Mouse (Mus musculus) heart, embryonic 15.5 days (tissue): ENCODE data around the gene Olfr784. TPM values are rescaled to one million over a fixed set of nuclear protein-coding genes. Genes with fewer than 3 reads are reported as not detected.
"Not testable (repeated sequence)": the region's sequence is repeated elsewhere in the genome, so short reads cannot be mapped to it uniquely, and the experiment has no call there.

Experiments used
- ATAC-seq: fragments of 200-750 bp; cut with Nextera tagmentation; replicated peaks from 2 replicates; pipeline ENCODE4 v1.8.0; 2017; ENCODE audit warnings: low read depth, moderate TSS enrichment; ENCODE audit not compliant: insufficient number of reproducible peaks, insufficient read depth, low FRiP score
- H3K27ac ChIP-seq: fragments of 300-500 bp; sonication (generic); 2 replicates; pipeline ENCODE4 v1.5.1; 2015; ENCODE audit warnings: mild to moderate bottlenecking, inconsistent platforms
- H3K27me3 ChIP-seq: fragments of 300-500 bp; sonication (generic); 2 replicates; pipeline ENCODE4 v1.6.1; 2015; ENCODE audit warnings: inconsistent platforms
- H3K36me3 ChIP-seq: fragments of 300-500 bp; sonication (generic); 2 replicates; pipeline ENCODE4 v1.6.1; 2015; ENCODE audit warnings: mild to moderate bottlenecking, inconsistent platforms
- H3K4me1 ChIP-seq: fragments of 300-500 bp; sonication (generic); replicated peaks from 2 replicates; pipeline ENCODE4 v1.6.1; 2015; ENCODE audit warnings: inconsistent platforms
- H3K4me2 ChIP-seq: fragments of 300-500 bp; sonication (generic); 2 replicates; pipeline ENCODE4 v1.6.1; 2015; ENCODE audit warnings: inconsistent platforms, mild to moderate bottlenecking, moderate library complexity
- H3K4me3 ChIP-seq: fragments of 300-500 bp; sonication (generic); 2 replicates; pipeline ENCODE4 v1.5.1; 2015; ENCODE audit warnings: mild to moderate bottlenecking, inconsistent platforms
- H3K9ac ChIP-seq: fragments of 300-500 bp; sonication (generic); 2 replicates; pipeline ENCODE4 v1.6.1; 2015; ENCODE audit warnings: mild to moderate bottlenecking, inconsistent platforms
- H3K9me3 ChIP-seq: fragments of 300-500 bp; sonication (generic); replicated peaks from 2 replicates; pipeline ENCODE4 v1.6.1; 2016; ENCODE audit warnings: inconsistent platforms
- WGBS: fragments of 180-500 bp; shearing (Covaris S2); methylation state at CpG from one replicate; pipeline ENCODE4 v1.1.7; 2015; ENCODE audit warnings: mixed read lengths; 5-methylcytosine and 5-hydroxymethylcytosine counted together
- polyA plus RNA-seq: library from polyadenylated mRNA; unstranded; fragments of >200 nt; fragmentation: Nextera tagmentation; extraction: Ambion mirVana; gene quantifications from 2 replicates; pipeline ENCODE4 v1.2.1, GENCODE M21; 2015

Olfr784 gene
- 0.04 and 0.09 TPM in 2 replicates for polyA plus RNA-seq

DNA sequence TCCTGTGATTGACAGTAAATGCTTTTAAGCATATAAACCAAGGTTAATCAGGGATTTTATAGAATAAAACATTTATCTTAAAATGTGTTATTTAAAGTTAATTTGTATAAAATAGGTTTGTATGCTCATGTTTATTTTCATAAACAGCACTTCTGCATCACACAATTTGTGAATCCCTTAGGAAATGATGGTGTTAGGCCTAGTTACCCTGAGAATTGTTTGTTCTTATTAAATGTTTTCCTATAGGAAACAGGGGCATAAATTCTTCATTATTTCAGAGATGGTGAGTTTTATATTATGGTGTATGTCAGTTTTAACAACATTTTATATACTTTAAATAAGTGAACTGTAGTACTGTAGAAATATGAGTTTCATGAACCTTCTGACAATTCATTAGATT is at the start of gene Olfr784:
TSS of gene Olfr784 (plus strand) at position 301 of the 400 bp plus-strand sequence.
- Histone ChIP-seq H3K9me3 (no peaks in the 10 kb centered on the region), H3K27ac (no peak within 1 kb of the TSS), H3K36me3 (no peaks in the 10 kb centered on the region), H3K27me3 (no peaks in the 10 kb centered on the region), H3K9ac (no peak within 1 kb of the TSS), H3K4me2 (no peak within 1 kb of the TSS), H3K4me1 (no peaks in the 10 kb centered on the region), H3K4me3 (no peak within 1 kb of the TSS)
- ATAC-seq, result no peak

DNA sequence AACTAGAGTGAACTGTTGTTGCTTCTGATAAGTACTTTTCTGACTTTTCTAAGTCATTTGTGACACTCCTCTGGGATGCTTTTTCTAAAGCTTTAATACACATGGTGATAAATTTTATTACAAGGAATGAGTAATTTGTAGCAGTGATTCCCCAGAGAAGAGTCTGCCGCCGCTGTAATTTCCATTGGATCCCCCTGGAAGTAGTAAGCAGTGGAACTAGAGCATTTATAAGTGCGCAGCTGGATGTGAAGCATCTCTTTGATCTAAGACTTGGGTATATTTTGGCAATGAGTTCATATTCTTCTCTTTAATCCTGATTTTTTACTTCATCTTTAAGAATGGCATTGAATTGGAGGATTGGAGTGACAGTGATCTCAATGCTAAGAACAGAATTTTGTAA is 35.3 kb upstream of the Olfr784 start, which contains the start of gene Olfr782:
TSS of gene Olfr782 (plus strand) at position 301 of the 400 bp plus-strand sequence.
- H3K36me3 ChIP-seq, result no peaks in the 10 kb centered on the region
- ATAC-seq, result no peak
- no peak within 1 kb of the TSS for H3K4me3 ChIP-seq
- WGBS, result 86% methylated on average over 3 of the region's 3 CpGs
- no peaks in the 10 kb centered on the region for H3K4me1 ChIP-seq
- no peak within 1 kb of the TSS for H3K4me2 ChIP-seq
- H3K27ac ChIP-seq, result no peak within 1 kb of the TSS
- no peaks in the 10 kb centered on the region for H3K27me3 ChIP-seq
- H3K9me3 ChIP-seq, result no peaks in the 10 kb centered on the region
- no peak within 1 kb of the TSS for H3K9ac ChIP-seq

DNA sequence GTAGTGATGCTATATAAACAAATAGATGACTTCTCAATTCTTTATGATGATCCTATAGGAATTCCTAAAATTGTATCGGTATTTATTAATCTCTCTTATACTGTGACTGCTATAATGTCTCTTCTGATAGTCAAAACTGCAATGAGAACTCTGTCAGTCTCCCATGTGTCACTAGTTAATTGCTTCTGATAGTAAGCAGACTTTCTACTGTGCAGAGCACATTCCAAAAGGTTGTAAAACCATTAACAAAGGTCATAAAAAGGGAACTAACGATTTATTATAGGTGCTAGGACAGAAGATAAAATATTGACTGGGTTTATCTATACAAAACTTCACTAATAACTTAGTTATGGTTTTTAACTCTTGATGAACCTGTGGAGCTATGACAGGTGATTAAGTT is 31.4 kb upstream of the Olfr784 start:
- not testable (repeated sequence) for H3K27ac ChIP-seq, ATAC-seq, H3K4me2 ChIP-seq, H3K4me1 ChIP-seq, H3K4me3 ChIP-seq, H3K27me3 ChIP-seq, H3K9me3 ChIP-seq, H3K9ac ChIP-seq, H3K36me3 ChIP-seq
- WGBS, result 53% methylated on average over 2 of the region's 2 CpGs

DNA sequence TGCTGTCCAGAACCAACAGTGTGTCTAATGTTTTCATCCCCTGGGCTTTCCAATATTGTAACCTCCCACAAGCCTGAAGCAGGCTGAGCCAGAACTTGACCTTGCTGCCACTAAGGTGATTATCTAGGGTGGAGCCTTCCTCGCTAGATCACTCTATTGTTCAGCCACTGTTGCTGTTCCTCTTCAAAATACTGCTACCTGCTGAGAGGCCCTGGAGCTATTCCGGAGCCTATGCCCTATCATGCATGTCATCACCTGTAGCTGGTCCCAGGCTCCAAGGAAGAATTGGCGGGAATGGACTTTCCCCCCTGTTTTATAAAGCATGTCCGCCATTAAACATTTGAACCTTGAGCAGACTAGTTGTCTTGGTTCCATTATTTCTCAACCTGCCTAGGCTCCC is 27.4 kb upstream of the Olfr784 start:
- not testable (repeated sequence) for H3K27me3 ChIP-seq, ATAC-seq, H3K4me2 ChIP-seq, H3K9ac ChIP-seq, H3K36me3 ChIP-seq, H3K27ac ChIP-seq, H3K9me3 ChIP-seq, H3K4me3 ChIP-seq, H3K4me1 ChIP-seq
- 79% methylated on average over 4 of the region's 4 CpGs for WGBS

DNA sequence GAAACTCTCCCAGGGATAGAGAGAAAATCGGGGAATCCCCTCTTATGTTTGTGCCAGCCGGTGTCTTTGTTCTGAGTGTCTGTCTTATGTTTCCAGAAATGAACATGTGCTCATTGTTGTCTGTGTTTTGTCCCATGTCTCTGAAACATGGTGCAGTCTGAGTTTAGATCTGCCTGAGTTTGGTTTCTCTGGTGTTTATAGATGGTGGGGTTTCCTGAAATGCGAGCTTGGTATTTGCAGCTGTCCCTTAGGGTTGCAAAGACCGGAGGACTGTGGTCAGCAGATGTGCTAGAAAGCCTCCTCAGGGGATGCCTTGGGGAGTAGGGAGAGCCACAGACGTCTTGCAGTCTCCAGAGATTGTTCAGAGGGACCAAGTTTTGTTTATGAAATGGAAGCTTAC is 26.6 kb upstream of the Olfr784 start:
- Histone ChIP-seq H3K4me1 (no peaks in the 10 kb centered on the region), H3K4me3 (no peak overlapping the region), H3K27me3 (no peaks in the 10 kb centered on the region), H3K27ac (no peak overlapping the region), H3K9me3 (0 out of 2 replicates have a peak, but pooled peaks cover 4% of the 10 kb centered on the region), H3K36me3 (no peaks in the 10 kb centered on the region), H3K9ac (no peak overlapping the region), H3K4me2 (no peak overlapping the region)
- 73% methylated on average over 5 of the region's 5 CpGs for whole genome bisulfite sequencing
- no peak for ATAC-seq

- ATAC-seq, H3K4me2 ChIP-seq, H3K4me3 ChIP-seq, H3K9me3 ChIP-seq, H3K4me1 ChIP-seq, H3K9ac ChIP-seq, H3K27me3 ChIP-seq, H3K27ac ChIP-seq, H3K36me3 ChIP-seq: not testable (repeated sequence)
- 74% methylated on average over 5 of the region's 5 CpGs for WGBS
Measured at GRCm38 (mm10) chr10:129374051-129374450, 9.8 kb upstream of the Olfr784 start.

GRCm38 (mm10) chr10:129400892-129401291 is 17.0 kb downstream of the Olfr784 start:
- H3K4me3 ChIP-seq, result no peak overlapping the region
- H3K27ac ChIP-seq, result no peak overlapping the region
- no peaks in the 10 kb centered on the region for H3K36me3 ChIP-seq
- ATAC-seq, result no peak
- no peaks in the 10 kb centered on the region for H3K4me1 ChIP-seq
- H3K9ac ChIP-seq, result no peak overlapping the region
- no peaks in the 10 kb centered on the region for H3K9me3 ChIP-seq
- H3K27me3 ChIP-seq, result no peaks in the 10 kb centered on the region
- H3K4me2 ChIP-seq, result no peak overlapping the region
- 43% methylated on average over 5 of the region's 5 CpGs for WGBS

- Histone ChIP-seq H3K27ac (no peak within 1 kb of the TSS), H3K27me3 (no peaks in the 10 kb centered on the region), H3K9me3 (no peaks in the 10 kb centered on the region), H3K4me1 (no peaks in the 10 kb centered on the region), H3K4me3 (no peak within 1 kb of the TSS), H3K4me2 (no peak within 1 kb of the TSS), H3K36me3 (no peaks in the 10 kb centered on the region), H3K9ac (no peak within 1 kb of the TSS)
- ATAC-seq, result no peak
- 62% methylated on average over 2 of the region's 2 CpGs for WGBS
Measured at GRCm38 (mm10) chr10:129405126-129405525, 21.2 kb downstream of the Olfr784 start, which contains the start of gene Olfr785. Gene Olfr785, plus strand, starts transcription at chr10:129405426.

DNA sequence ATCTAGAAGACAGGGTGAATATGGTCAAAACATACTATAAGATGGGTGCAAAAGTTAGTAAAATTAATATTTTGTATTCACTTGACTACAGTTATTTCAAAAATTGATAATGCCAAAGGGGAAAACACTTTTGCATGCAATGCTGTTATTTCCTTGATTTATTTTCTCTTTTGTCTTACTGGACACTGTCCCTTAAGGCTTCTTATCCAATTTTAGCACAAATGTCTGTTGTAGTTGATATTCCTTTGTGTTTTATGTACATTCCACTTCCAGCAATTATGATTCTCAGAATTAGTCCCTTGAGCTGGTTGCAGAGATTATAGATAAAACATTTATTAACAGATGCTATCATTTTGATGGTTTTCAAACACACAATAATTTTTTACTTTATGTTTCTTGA is 43.1 kb downstream of the Olfr784 start, which contains the start of gene Olfr786:
TSS of gene Olfr786 (plus strand) at position 301 of the 400 bp plus-strand sequence.
- Histone ChIP-seq H3K4me1 (no peaks in the 10 kb centered on the region), H3K27me3 (no peaks in the 10 kb centered on the region)

More for the DNA sequence above, 43.1 kb downstream of the Olfr784 start, which contains the start of gene Olfr786:
- no peaks in the 10 kb centered on the region for H3K9me3 ChIP-seq
- H3K36me3 ChIP-seq, result no peaks in the 10 kb centered on the region
- no peak within 1 kb of the TSS for H3K27ac ChIP-seq
- ATAC-seq, result no peak
- no peak within 1 kb of the TSS for H3K9ac ChIP-seq
- H3K4me2 ChIP-seq, result no peak within 1 kb of the TSS
- H3K4me3 ChIP-seq, result no peak within 1 kb of the TSS

Other genes starting within 250 kb of the Olfr784 start
- not detected in 2 replicates for gene Olfr770, start 245.1 kb upstream of the Olfr784 start, polyA plus RNA-seq
- gene Olfr771, start 219.3 kb upstream of the Olfr784 start, polyA plus RNA-seq, result not detected in 2 replicates
- not detected in 2 replicates for gene Olfr772, start 206.2 kb upstream of the Olfr784 start, polyA plus RNA-seq
- not detected in 2 replicates for gene Olfr773, start 196.7 kb upstream of the Olfr784 start, polyA plus RNA-seq
- not detected in 2 replicates for gene Olfr774, start 147.9 kb upstream of the Olfr784 start, polyA plus RNA-seq
- gene Olfr775, start 135.7 kb upstream of the Olfr784 start, polyA plus RNA-seq, result not detected in 2 replicates
- not detected in 2 replicates for gene Olfr776, start 125.0 kb upstream of the Olfr784 start, polyA plus RNA-seq
- gene Olfr777, start 112.6 kb upstream of the Olfr784 start, polyA plus RNA-seq, result not detected in 2 replicates
- not detected in 2 replicates for gene Olfr780, start 66.0 kb upstream of the Olfr784 start, polyA plus RNA-seq
- gene Olfr781, start 55.2 kb upstream of the Olfr784 start, polyA plus RNA-seq, result not detected in 2 replicates
- gene Olfr782, start 35.2 kb upstream of the Olfr784 start, polyA plus RNA-seq, result not detected in 2 replicates
- gene Olfr785, start 21.3 kb downstream of the Olfr784 start, polyA plus RNA-seq, result not detected in 2 replicates
- not detected in 2 replicates for gene Olfr786, start 43.2 kb downstream of the Olfr784 start, polyA plus RNA-seq
- not detected in 2 replicates for gene Olfr787, start 77.8 kb downstream of the Olfr784 start, polyA plus RNA-seq
- not detected in 2 replicates for gene Olfr788, start 86.9 kb downstream of the Olfr784 start, polyA plus RNA-seq
- gene Olfr789, start 100.7 kb downstream of the Olfr784 start, polyA plus RNA-seq, result not detected in 2 replicates
- not detected in 2 replicates for gene Olfr790, start 114.4 kb downstream of the Olfr784 start, polyA plus RNA-seq
- not detected in 2 replicates for gene Olfr791, start 137.7 kb downstream of the Olfr784 start, polyA plus RNA-seq
- not detected in 2 replicates for gene Olfr792, start 155.1 kb downstream of the Olfr784 start, polyA plus RNA-seq
- not detected in 2 replicates for gene Olfr794, start 183.6 kb downstream of the Olfr784 start, polyA plus RNA-seq
- not detected in 2 replicates for gene Olfr796, start 228.5 kb downstream of the Olfr784 start, polyA plus RNA-seq
- gene Olfr798, start 243.9 kb downstream of the Olfr784 start, polyA plus RNA-seq, result not detected in 2 replicates